Mouse (Mus musculus) MEL (cell line): ENCODE measurements around the gene Ccng2. TPM values are rescaled to one million over a fixed set of nuclear protein-coding genes. Genes with fewer than 3 reads are reported as not detected.

Experiments used
- DNase-seq: peaks from one replicate; pipeline ENCODE4 v3.0.0; 2011; ENCODE audit warnings: low read depth, low spot score
- H3K27ac ChIP-seq: 2 replicates; pipeline ENCODE4 v1.5.1; 2012; ENCODE audit warnings: low read depth, mild to moderate bottlenecking, control low read depth, low read length, moderate library complexity; ENCODE audit not compliant: control insufficient read depth
- H3K27me3 ChIP-seq, 2 experiments: fragments of 150-350 bp in 1 of 2; sonication (generic) in 1 of 2; 2 replicates each; pipeline ENCODE4 v1.6.1; 2012; ENCODE audit warnings: low read length in 2 of 2, mild to moderate bottlenecking in 2 of 2, improper control_type of control experiment in 1 of 2, moderate library complexity in 1 of 2; ENCODE audit not compliant: insufficient read depth in 2 of 2, control insufficient read depth in 1 of 2
- H3K36me3 ChIP-seq, 2 experiments: 2 replicates each; pipeline ENCODE4 v1.6.1; 2012 to 2014; ENCODE audit warnings: low read length in 2 of 2, improper control_type of control experiment in 1 of 2, inconsistent platforms in 1 of 2, mild to moderate bottlenecking in 1 of 2; ENCODE audit not compliant: insufficient read depth in 2 of 2, control insufficient read depth in 1 of 2
- H3K4me1 ChIP-seq, 2 experiments: fragments of 150-350 bp in 1 of 2; sonication (generic) in 1 of 2; 2 replicates each; pipeline ENCODE4 v1.6.1; 2012; ENCODE audit warnings: low read length in 2 of 2, improper control_type of control experiment in 1 of 2, mild to moderate bottlenecking in 1 of 2; ENCODE audit not compliant: insufficient read depth in 2 of 2, control insufficient read depth in 1 of 2
- H3K4me3 ChIP-seq, 2 experiments: fragments of 150-350 bp in 1 of 2; sonication (generic) in 1 of 2; 2 replicates each; pipeline ENCODE4 v1.5.1; 2012; ENCODE audit warnings: low read depth in 2 of 2, low read length in 2 of 2, mild to moderate bottlenecking in 2 of 2, moderate library complexity in 2 of 2, control low read depth in 1 of 2, improper control_type of control experiment in 1 of 2; ENCODE audit not compliant: control insufficient read depth in 1 of 2, insufficient read depth in 1 of 2
- H3K79me2 ChIP-seq: 2 replicates; pipeline ENCODE4 v1.6.1; 2012; ENCODE audit warnings: mild to moderate bottlenecking, low read length, moderate library complexity; ENCODE audit not compliant: control insufficient read depth, poor library complexity, insufficient read depth
- H3K9ac ChIP-seq: 2 replicates; pipeline ENCODE4 v1.6.1; 2012; ENCODE audit warnings: low read depth, mild to moderate bottlenecking, control low read depth, low read length, moderate library complexity; ENCODE audit not compliant: control insufficient read depth, poor library complexity, severe bottlenecking
- H3K9me3 ChIP-seq: fragments of 150-350 bp; sonication (generic); replicated peaks from 2 replicates; pipeline ENCODE4 v1.6.1; 2012; ENCODE audit warnings: mild to moderate bottlenecking, low read length, improper control_type of control experiment, moderate library complexity; ENCODE audit not compliant: insufficient read depth
- BHLHE40 ChIP-seq: IDR thresholded peaks from 2 replicates; pipeline ENCODE4 v1.6.1; 2012; ENCODE audit warnings: low read depth, mild to moderate bottlenecking, inconsistent platforms, low read length, improper control_type of control experiment, borderline replicate concordance
- CHD1 ChIP-seq: IDR thresholded peaks from 2 replicates; pipeline ENCODE4 v1.6.1; 2012; ENCODE audit warnings: low read depth, mild to moderate bottlenecking, inconsistent platforms, low read length, improper control_type of control experiment
- CTCF ChIP-seq, 3 experiments: IDR thresholded peaks in 2 of 3; conservative IDR thresholded peaks in 1 of 3; 2 replicates each; pipeline ENCODE4 v1.5.1; 2011 to 2012; ENCODE audit warnings: low read length in 3 of 3, low read depth in 2 of 3, mild to moderate bottlenecking in 2 of 3, improper control_type of control experiment in 1 of 3, inconsistent platforms in 1 of 3, mixed read lengths in 1 of 3, moderate library complexity in 1 of 3; ENCODE audit not compliant: control insufficient read depth in 1 of 3, insufficient read depth in 1 of 3, poor library complexity in 1 of 3, severe bottlenecking in 1 of 3
- E2F4 ChIP-seq: IDR thresholded peaks from 2 replicates; pipeline ENCODE4 v1.6.1; 2011; ENCODE audit warnings: low read depth, low read length, improper control_type of control experiment, borderline replicate concordance
- ELF1 ChIP-seq: IDR thresholded peaks from 2 replicates; pipeline ENCODE4 v1.6.1; 2014; ENCODE audit warnings: low read depth, mild to moderate bottlenecking, inconsistent platforms, low read length, improper control_type of control experiment, moderate library complexity
- EP300 ChIP-seq, 2 experiments: IDR thresholded peaks; 2 replicates each; pipeline ENCODE4 v1.6.1; 2011; ENCODE audit warnings: improper control_type of control experiment in 2 of 2, low read length in 2 of 2, low read depth in 1 of 2, mild to moderate bottlenecking in 1 of 2
- ETS1 ChIP-seq: IDR thresholded peaks from 2 replicates; pipeline ENCODE4 v1.6.1; 2012; ENCODE audit warnings: low read depth, mild to moderate bottlenecking, inconsistent platforms, low read length, improper control_type of control experiment, moderate library complexity
- JUND ChIP-seq: IDR thresholded peaks from 2 replicates; pipeline ENCODE4 v1.6.1; 2011; ENCODE audit warnings: low read depth, mild to moderate bottlenecking, improper control_type of control experiment, low read length
- KAT2A ChIP-seq: conservative IDR thresholded peaks from 2 replicates; pipeline ENCODE4 v1.6.1; 2012; ENCODE audit warnings: low read depth, low read length, improper control_type of control experiment, inconsistent platforms
- MAX ChIP-seq: IDR thresholded peaks from 2 replicates; pipeline ENCODE4 v1.6.1; 2011; ENCODE audit warnings: low read length, improper control_type of control experiment
- MYB ChIP-seq: IDR thresholded peaks from 2 replicates; pipeline ENCODE4 v1.6.1; 2011; ENCODE audit warnings: mild to moderate bottlenecking, low read depth, low read length, improper control_type of control experiment
- POLR2AphosphoS2 ChIP-seq: IDR thresholded peaks from 2 replicates; pipeline ENCODE4 v1.6.1; 2011; ENCODE audit warnings: low read length, improper control_type of control experiment
- RAD21 ChIP-seq: IDR thresholded peaks from 2 replicates; pipeline ENCODE4 v1.6.1; 2011; ENCODE audit warnings: mild to moderate bottlenecking, low read depth, low read length, improper control_type of control experiment
- RCOR1 ChIP-seq: IDR thresholded peaks from 2 replicates; pipeline ENCODE4 v1.6.1; 2012; ENCODE audit warnings: low read depth, mild to moderate bottlenecking, inconsistent platforms, low read length, improper control_type of control experiment
- SIN3A ChIP-seq: IDR thresholded peaks from 2 replicates; pipeline ENCODE4 v1.6.1; 2012; ENCODE audit warnings: low read length, improper control_type of control experiment, inconsistent platforms
- TCF12 ChIP-seq: IDR thresholded peaks from 2 replicates; pipeline ENCODE4 v1.6.1; 2014; ENCODE audit warnings: low read depth, mild to moderate bottlenecking, inconsistent platforms, low read length, improper control_type of control experiment, moderate library complexity
- UBTF ChIP-seq: IDR thresholded peaks from 2 replicates; pipeline ENCODE4 v1.6.1; 2012; ENCODE audit warnings: low read depth, mild to moderate bottlenecking, inconsistent platforms, low read length, improper control_type of control experiment, moderate library complexity, borderline replicate concordance; ENCODE audit not compliant: insufficient read depth
- USF2 ChIP-seq, 2 experiments: IDR thresholded peaks; 2 replicates each; pipeline ENCODE4 v1.6.1; 2011 to 2012; ENCODE audit warnings: improper control_type of control experiment in 2 of 2, low read length in 2 of 2, borderline replicate concordance in 1 of 2, inconsistent platforms in 1 of 2, low read depth in 1 of 2, mild to moderate bottlenecking in 1 of 2; ENCODE audit not compliant: insufficient read depth in 1 of 2
- ZC3H11A ChIP-seq: IDR thresholded peaks from 2 replicates; pipeline ENCODE4 v1.6.1; 2012; ENCODE audit warnings: low read depth, mild to moderate bottlenecking, inconsistent platforms, low read length, improper control_type of control experiment
- ZMIZ1 ChIP-seq: IDR thresholded peaks from 2 replicates; pipeline ENCODE4 v1.6.1; 2012; ENCODE audit warnings: low read depth, mild to moderate bottlenecking, inconsistent platforms, low read length, improper control_type of control experiment, moderate library complexity
- polyA plus RNA-seq, 2 experiments: library from polyadenylated mRNA; stranded (reverse) in 1 of 2; unstranded in 1 of 2; fragments of >175 nt in 1 of 2; fragments of >200 nt in 1 of 2; gene quantifications; 2 replicates each; pipeline versions ENCODE4 v1.2.1 to v1.2.4; 2012; ENCODE audit warnings: low replicate concordance in 2 of 2, low read depth in 1 of 2; ENCODE audit not compliant: insufficient read length in 2 of 2, insufficient read depth in 1 of 2, missing spikeins in 1 of 2
- total RNA-seq: library from RNA; depleted of rRNA; stranded (reverse); fragments of 300-350 nt; gene quantifications from 2 replicates; pipeline ENCODE4 v1.2.3, GENCODE M21; 2012

Ccng2 gene
- total and polyA plus RNA-seq, 3 experiments, result 1.0 to 3.7 TPM; not detected in 1

DNA sequence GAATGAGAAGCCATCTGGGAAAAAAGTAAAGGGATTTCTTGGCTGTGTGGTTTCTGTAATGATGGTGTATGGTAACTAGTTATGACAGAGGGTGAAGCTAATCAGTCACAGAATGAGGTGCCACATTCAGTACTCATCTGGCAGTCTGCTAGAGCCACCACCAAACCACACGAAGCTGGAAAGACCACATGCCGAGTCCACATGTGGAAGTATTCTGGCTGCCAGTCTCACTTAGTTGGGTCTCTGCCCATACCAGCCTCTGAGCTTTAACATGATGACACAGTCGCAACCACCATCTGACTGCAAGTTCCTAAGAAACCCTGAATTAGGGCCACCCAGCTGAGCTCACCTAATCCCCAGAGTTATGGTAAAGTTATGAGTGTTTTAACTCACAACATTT lies 6.1 kb upstream of the Ccng2 start:
- Histone ChIP-seq H3K4me3 (no peak overlapping the region), H3K27ac (no peak overlapping the region), H3K36me3 (peaks cover 0 to 27% of the 10 kb centered on the region in 2 experiments; a peak in 2 of 4 replicates), H3K79me2 (no peaks in the 10 kb centered on the region), H3K9me3 (no peaks in the 10 kb centered on the region), H3K27me3 (no peaks in the 10 kb centered on the region), H3K4me1 (peaks cover 8 to 19% of the 10 kb centered on the region in 2 experiments; a peak in 3 of 4 replicates), H3K9ac (no peak overlapping the region)
- no peak for DNase-seq
- TF ChIP-seq KAT2A (no peak), ZC3H11A (no peak), RAD21 (no peak), ZMIZ1 (no peak), CHD1 (no peak), POLR2AphosphoS2 (no peak), MAX (no peak), USF2 (IDR thresholded peaks at IDR 0.05; ENCODE audit: borderline replicate concordance in 1 of 2, insufficient read depth in 1 of 2, low read depth in 1 of 2, low read length in 2 of 2) (no peak), E2F4 (no peak), MYB (no peak), JUND (no peak), ELF1 (no peak)

DNA sequence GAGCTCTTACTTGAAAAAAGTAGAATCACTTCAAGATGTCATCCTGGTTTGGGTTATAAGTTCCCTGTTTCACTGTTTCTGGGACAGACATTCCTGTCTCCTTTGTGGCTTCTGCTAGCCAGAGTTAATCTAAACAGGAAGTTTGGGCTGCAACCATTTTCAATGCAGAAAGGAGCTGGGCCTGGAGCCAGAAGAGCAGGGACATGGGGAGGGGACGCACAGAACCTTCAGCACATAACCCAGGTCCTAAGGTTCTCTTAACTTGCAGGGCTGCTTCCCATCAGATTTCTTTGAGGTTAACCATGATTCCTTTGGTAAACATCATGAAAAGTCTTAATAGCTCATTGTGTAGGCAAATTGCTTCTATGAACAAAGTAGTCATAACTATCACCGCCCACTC lies 4.3 kb upstream of the Ccng2 start:
- Histone ChIP-seq H3K79me2 (no peaks in the 10 kb centered on the region; the same call in 1 of the 2 replicates), H3K4me1 (peaks cover 9 to 19% of the 10 kb centered on the region in 2 experiments; a peak in 3 of 4 replicates), H3K9ac (no peak overlapping the region), H3K27ac (no peak overlapping the region), H3K9me3 (no peaks in the 10 kb centered on the region), H3K27me3 (no peaks in the 10 kb centered on the region), H3K4me3 (no peak overlapping the region), H3K36me3 (peaks cover 0 to 27% of the 10 kb centered on the region in 2 experiments; a peak in 2 of 4 replicates)
- peak; percentile 38 for DNase-seq
- TF ChIP-seq TCF12 (no peak), UBTF (no peak), ZC3H11A (no peak), SIN3A (no peak), ETS1 (0 out of 2 replicates have a peak, but pooled peaks have one; percentile 34), JUND (no peak), BHLHE40 (no peak), RCOR1 (0 out of 2 replicates have a peak, but pooled peaks have one; percentile 8), MYB (no peak), CHD1 (no peak), EP300 (IDR thresholded peaks at IDR 0.05; ENCODE audit: low read depth in 1 of 2, low read length in 2 of 2) (peak in 1 of 2 experiments; percentile 24; a peak in 1 of 4 replicates), ELF1 (no peak), CTCF (IDR thresholded peaks at IDR 0.05 in 2 of 3, conservative IDR thresholded peaks at IDR 0.05 in 1 of 3; ENCODE audit: control insufficient read depth in 1 of 3, insufficient read depth in 1 of 3, low read depth in 2 of 3, low read length in 3 of 3, poor library complexity in 1 of 3, severe bottlenecking in 1 of 3) (no peak)
- TF ChIP-seq, all 39 proteins: peak for 3
